Mouse (Mus musculus) kidney, postnatal 4 days (tissue): Measurements from ENCODE around the gene Gramd1b.

Experiments
- DNase-seq, 2 experiments: peaks; one replicate each; pipeline ENCODE4 v3.0.0; 2021; ENCODE audit warnings: mixed read lengths in 2 of 2

The Gramd1b gene

DNA sequence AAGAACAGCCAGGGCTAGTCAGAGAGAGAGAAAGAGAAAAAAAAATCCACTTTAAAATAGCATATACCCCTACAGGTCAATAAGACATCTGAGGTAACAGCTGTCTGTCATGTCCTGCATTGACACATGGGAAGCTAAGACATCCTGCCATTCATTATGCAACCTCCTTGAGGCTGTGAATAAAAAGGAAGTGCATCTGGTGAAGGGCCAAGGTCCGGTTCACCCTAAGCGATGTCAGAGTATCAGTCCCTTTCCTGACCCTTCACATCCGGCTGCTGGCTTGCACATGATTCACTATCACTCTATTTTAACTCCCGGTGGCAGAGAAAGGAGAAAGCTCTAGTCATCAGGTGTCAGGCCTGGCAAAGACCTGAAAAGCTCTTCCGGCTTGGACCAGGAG, 73.7 kb downstream of the Gramd1b start:
- DNase-seq, result no peak

DNA sequence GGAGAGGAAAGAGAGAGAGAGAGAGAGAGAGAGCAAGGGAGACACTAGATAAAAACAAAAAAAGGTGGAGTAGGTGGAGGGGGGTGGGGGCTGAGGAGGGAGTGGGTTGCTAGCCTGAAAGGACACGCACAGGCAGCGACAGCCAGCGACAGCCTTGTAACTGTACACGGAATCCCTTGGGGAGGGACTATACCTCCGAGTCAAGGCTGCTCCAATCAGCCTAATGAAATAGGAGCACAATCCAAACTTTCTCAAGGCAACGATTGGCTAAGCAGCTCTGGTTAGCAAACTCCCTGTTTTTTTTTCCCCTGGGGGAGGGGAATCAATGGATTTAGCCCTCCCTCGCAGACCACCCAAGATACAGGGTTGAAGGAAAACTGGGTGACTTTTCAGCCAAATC, 75.0 kb downstream of the Gramd1b start:
- peak; percentile 61 to 76 for DNase-seq

DNA sequence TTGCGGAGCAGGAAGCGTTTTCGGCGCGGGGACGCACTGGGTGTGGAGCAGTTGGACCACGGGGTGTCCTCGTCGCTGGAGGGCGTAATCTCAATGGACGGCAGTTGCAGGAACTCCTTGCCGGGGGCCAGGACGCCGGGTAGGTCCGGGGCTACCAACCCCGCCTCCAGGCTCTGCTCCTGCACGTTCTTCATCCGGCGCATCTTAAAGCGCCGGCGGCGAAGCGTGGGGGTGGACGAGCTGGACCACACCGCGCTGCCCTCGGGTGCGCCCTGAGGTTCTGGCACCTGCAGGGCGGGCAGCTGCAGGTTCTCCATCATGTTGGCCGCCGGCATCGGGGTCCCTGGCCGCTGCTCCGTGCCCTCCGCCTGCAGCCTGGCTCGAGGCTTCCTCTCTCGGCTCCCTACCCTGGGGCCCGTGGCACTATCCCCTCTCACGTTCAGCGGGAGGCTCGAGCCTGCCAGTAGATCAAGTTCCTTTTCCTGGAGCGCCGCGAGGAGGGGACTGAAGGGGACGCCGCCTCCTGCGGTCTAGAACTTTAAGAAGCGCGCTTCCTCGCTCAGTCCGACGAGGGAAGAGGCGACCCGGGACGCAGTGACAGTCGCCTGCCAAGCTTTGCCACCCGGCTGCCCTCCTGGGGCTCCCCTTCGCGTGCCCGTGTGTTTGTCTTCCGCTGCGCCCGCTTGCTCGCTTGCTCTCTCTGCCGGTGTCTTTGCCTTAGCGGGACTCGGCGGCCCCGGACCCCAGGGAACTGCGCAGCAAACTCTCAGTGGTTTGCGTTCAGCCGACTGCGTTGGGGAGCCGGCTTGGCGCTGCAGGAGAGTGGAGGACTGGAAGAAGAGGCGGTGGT, 75.6 kb downstream of the Gramd1b start:
- peak; percentile 68 to 78 for DNase-seq

DNA sequence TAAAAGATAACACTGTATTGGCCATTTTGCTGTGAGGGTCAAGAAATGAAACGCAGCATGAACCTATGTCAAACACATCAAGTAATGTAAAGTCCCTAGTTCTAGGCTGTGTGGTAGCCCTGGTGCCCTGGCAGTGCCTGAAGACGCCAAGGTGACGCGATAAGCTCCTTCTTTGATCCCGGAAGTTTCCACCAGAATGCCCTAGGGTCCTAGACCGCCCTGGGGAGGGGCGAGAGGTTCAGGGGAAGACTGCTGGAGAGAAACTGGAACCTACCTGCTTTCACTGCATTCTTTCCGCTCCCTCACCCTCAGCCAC, 76.2 kb downstream of the Gramd1b start:
- no peak for DNase-seq

DNA sequence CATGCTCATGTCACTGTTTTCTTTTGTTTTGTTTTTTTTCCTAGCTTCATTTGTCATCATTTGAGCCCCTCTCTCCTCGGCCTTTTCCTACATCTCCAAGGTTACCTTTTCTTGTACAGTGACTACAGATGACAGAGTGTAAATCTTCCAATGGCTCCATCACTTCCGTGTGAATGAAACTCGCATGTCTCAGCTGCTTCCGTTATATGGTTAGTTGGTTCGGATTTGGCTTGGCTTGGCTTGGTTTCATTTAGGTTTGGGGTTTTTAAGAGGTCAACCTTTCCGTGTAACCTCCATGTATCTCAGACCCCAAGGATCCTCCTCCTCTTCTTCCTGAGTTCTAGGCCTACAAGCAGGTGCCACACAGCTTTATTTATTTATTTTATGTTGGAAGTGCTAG, 77.3 kb downstream of the Gramd1b start:
- DNase-seq, result no peak

DNA sequence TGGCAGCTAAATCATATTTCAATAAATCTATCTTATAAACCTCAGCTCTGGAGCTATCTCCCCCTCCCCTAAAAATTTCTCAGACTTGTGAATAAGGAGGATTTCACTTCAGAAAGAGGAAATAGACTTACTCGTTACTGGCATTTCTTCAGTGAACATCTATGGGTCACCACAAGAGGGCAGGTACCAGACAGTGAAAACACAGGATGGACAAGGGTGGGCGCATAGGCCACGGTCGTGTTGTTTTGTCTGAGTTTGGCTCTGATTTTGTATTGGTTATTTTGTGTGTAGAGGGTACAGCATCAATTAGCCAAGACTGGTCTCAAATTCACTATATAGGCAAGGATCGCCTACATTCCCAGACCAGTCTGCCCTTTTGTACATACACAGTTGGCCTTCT, 79.0 kb downstream of the Gramd1b start:
- no peak for DNase-seq

DNA sequence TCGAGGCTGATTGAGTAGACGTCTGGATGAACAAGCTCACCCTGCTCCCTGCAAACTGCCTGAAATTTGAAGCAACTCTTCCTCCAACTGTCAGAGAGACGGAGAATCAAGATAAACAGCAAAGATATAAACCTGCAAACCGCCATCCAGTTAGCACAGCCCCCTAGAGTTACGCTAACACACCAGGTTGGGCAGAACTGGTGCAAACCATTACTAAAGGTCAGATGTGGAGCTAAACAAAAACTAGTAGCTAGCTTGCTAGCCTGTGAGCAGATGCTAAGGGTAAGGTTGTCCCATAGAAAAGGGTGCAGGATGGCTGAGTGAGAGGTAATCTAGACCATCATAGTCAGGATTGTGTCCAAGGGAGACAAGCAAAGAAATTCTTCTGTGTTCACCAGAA, 80.4 kb downstream of the Gramd1b start:
- no peak for DNase-seq

DNA sequence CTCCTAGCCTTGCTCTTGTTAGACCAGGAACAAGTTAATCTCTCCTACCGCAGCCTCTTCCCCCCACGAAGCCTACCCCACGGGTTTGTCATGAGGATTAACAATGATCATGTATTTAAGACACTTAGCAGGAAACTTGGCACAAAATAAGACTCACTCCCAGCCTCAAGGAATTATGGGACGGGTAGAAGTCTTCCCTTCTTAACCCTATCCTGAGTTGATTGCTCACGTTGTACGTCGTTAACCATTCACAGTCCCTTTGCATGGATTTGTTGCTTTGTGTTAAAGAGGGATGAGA, 80.8 kb downstream of the Gramd1b start:
- DNase-seq, result no peak

DNA sequence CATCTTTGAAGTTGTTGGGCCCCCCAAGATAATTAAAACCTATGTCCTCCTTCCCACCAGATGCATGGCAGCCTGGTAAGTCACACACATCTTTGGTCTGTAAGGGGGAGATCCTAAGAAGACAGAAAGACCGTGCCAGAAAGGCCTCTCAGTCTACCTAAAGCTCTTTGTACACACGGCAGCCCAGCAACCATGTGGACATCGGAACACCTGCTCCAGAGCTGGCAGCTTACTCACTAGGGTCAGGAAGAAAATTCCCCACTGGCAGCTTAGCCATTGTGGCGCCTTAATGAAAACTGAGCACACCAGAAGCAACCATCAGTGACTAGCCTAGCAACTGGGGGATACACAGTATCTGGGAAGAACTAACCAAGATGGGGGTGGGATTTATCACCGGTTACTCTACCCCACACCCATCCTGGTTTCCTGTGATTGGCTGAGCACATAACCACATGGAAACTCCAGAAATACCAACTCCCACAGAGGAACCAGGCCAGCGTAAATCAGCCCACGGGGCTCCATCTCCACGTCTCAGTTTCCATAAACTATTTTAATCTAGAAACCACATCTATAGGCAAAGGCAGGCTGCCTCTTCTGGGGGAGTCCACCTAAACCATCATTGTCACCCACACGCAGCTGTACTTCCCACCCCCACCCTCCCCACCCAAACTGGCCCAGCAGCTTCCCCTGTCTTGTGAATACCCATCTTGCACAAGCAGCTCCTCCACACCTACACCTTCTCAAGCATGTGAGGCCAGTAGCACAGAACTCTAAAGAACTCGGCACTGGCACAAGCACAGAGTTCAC, 81.4 kb downstream of the Gramd1b start:
- no peak for DNase-seq

DNA sequence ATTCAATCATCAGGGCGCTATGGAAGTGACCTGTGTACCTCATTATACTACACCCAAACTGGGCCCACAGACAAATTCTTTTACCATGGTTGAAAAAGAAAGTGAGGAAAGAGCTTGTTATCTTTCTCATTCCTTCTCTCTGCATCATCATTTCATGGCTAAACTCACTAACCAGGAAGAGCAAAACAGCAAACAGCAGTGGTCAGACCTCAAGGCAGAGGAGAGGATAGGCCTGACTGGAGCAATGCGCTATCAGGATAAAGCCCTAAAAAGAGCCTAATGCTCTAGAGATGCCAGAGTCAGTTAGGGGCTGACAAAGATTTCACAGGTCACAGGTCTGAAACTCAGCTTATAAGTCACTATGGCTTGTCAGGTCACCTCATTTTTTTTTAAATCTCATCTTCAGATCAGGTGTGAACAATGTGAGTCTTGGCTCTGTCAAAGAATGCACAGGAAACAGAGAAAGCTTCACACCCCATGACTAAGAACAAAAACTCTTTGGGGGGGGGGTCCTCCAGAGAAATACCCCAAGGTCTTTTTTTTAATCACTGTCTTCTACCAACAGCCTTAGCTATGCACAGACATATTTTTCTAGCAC, 82.4 kb downstream of the Gramd1b start:
- DNase-seq, result no peak

DNA sequence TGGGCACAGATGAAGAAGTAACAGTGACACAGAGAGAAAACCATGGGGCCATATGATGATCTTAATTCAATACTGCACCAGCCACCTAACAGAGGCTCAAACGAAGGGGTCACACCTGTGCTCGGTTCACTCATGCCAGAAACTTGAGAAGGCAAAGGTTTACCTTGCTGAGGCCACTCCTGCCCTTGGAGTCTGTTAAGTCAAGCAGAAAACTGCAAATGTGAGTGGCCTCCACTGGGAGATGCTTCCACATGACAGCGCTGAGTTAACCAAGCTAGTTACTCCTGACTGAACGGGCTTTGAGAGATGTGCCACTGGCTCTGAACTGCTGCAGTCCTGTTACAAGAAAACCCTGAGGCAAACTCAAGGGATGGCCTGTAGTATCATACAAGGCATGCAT, 83.9 kb downstream of the Gramd1b start:
- peak in 1 of 2 experiments; percentile 40 for DNase-seq

DNA sequence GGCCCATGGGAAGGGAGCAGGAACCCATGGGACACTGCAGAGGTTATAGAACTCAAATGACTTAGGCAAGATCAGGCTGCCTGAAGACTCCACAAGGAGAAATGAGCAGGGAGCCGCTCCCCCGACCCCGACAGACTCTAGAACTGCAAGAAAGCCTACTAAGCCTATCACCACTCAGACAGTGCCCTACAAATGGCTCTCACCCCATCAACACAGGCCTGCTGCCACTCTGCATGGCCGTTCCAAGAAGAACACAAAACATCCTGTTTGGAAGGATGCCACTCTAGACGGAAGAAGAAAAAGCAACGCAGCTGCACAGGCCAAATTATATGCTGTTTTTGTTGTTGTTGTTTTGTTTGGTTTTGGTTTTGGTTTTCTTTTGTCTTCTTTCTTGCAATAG, 86.2 kb downstream of the Gramd1b start:
- DNase-seq, result no peak

DNA sequence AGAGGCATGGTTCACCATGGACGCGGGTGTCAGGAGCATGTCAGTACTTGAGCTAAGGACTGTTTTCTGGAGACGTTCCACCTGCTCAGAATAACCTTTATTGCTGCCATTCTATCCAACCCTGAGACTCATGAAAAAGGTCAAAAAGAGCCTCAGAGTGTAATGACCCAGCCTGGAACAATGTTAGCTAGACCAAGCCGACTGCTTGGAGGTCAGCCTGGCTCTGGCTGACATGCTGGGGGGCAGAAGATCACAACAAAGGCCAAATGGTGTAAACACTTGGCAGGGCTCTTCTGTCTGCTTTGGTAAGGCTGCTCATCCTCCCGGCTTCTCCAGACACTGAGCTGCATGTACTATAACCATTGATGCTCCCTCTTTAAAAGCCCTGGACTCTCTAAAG, 88.4 kb downstream of the Gramd1b start:
- no peak for DNase-seq

DNA sequence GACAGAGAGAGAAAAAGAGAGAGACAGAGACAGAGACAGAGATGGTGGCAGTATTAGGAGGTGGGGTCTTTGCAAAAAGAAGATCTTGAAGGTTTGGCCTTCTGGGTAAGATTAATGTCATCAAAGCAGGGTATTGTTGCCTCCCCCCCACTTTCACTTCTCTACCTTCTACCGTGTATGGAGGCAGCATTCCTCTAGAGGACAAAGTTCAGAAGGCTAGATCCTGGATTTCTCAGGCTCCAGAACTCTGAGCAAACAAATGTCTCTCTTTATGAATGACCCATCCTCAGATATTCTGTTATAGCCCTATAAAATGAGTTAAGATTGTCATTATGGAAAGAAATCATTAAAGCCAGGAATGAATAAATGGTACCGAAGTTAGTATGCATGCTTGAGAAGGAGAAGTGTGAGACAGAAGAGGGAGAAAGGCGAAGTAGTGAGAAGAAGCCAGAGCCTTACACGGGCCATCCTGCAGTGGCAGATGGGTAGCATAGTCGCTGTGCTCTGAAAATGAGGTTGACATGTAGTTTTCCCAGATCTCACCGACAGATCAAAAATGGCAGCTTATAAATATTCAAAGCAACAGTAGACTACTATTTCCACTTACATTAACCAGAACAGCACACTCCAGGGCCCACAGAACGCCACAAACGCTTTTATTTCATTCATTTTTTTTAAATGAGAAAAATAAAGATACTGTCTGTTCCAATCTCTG, 91.1 kb downstream of the Gramd1b start:
- DNase-seq, result no peak

DNA sequence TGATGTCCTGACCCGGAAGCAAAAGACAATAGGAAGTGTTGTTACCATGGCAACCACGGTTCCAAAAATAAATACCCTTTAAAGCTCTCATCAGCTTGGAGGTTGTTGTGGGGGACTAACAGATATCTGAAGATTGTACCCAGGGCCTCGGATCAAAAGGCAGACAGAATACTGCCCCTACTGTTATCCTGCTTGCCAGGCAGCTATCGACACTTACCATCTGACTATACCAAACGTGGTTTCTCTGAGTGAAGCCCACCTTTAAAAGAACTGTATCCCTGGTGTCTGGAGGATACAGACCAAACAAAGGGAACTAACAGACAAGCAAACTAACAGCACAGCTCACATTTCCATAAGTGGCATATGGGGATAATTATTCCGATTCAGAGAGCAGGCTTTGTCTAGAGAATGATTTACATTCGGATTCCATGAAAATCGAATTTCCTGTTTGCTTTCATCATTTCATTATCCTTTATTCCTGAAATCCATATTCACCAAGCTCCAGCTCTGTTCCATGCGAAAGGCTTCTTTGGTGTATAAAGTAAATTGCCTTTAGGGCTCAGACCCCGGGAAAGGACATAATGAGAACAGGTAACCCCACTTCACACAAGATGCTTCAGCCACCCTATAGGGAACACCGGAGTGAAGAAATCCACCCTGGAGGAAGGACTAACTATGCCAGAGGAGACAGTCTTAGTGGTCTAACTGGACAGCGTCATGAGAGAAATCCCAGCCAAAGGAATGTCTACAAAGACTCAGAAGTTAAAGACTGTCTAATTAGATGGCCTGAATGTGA, 92.3 kb downstream of the Gramd1b start:
- no peak for DNase-seq

DNA sequence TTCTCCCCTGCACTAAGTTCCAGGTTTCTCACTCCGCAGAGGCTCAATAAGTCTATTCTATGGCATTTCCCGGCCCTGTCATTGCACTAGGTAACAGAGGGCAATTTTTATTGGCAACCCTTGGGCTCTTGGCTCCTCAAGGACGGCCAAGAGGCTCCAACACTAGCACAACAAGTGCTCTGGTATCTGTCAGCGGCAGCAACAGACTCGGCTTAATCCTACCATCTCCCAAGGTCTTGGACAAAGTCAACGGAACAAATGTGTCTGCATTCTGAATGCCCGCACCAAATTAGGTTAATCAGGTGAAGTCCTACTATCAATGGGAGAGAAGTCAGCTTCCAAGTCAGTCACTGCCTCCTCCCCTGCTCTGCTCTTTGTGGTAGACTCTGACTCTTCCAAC, 93.3 kb downstream of the Gramd1b start:
- no peak for DNase-seq

DNA sequence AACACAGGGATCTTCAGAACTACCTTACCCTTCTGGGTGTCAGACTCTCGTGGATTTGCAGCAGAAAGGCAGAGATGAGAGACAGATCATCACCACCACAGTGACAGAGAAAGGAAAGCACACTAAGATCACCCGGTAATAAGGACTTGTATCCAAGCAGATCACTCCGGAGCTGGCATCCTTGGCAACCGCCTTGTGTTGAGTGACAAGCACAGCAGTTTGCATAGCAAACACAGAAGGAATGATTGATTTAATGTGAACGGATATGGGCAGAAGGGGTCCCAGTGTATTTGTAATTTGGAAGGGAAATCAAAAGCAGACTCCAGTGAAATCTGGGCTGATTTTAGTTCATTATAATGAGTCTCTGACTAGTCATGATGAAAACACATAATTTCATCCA, 97.9 kb downstream of the Gramd1b start:
- DNase-seq, result no peak

DNA sequence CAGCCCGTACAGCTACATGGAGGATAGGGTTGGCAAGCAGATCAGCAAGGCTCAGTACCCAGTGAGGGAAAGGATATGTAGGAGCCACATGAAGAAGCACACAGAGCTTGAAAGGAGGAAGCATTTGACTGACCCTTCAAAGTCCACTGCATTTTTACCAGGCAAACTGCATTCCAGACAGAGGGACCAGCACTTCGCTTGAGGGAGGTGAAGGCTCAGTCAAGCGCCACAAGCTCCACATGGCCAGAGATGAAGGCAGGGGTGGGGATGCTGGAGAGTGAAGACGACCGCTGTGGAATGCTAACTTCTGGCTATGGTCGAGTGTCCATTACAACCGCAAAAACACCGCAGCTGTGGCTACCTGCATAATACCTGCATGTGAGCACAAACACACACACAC, 100.2 kb downstream of the Gramd1b start:
- peak; percentile 29 to 58 for DNase-seq

DNA sequence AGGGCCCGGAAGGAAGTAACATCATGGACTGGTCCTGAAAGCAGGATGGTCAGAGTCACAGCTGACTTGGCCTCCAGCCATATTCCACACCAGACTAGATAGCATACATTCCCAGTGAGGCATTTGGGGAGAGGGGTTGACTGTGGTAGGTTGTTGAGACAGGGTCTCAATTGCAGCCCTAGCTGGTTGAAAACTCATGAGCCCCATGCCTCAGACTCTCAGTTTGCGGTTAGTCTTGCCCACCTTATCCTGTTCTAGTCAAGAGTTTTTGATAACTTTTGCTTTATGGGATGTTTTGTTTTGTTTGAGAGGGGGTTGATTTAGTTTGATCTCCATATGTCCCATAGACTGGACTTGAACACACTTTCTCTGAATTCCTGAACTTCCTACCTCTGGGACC, 103.5 kb downstream of the Gramd1b start:
- no peak for DNase-seq

DNA sequence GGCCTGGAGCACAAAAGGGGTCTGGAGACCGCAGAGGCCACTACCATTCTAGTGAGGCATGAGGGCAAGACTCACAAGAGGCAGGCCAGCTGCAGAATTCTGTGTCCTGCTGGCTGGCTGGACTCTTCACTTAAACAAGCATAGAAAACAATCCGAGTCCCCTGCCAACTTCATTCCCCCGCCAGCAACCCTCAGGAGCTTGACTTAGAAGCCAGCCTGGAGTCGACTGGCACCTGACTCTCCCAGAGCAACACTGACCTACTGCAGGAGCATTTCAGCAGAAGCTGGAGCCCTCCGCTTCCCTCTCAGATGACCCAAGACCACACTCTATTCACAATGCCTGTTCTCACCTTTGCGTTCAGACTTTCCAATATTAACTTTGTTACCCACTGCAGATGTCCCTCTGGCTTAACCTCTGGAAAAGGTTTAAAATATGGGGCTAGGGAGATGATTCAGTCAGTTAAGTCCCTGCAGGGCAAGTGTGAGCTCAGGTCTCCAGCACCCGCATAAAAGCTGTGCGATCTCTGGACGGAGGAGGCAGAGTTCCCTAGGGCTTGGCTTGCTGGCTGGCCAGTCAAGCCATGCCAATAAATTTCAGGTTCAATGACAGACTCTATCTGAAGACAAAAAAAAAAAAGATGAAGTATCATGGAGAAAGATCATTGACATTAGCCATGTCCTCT, 104.8 kb downstream of the Gramd1b start:
- no peak for DNase-seq

DNA sequence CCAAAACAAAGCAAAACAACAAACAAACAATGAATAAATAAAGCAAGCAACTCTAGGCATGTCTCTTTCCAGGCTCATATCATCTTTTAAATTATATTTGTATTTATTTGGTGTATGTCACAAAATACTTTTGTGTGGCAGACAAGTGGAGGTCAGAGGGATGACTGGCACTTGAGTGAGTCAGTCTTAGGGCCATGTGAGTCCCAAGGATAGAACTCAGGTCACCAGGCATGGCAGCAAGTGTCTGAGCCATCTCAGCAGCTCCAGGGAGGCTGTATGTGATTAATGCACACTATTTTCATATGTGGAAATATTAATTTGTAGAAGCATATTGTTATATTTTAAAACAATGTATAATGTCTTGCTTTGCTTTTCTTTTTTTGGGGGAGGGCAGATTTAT, 106.3 kb downstream of the Gramd1b start:
- no peak for DNase-seq

DNA sequence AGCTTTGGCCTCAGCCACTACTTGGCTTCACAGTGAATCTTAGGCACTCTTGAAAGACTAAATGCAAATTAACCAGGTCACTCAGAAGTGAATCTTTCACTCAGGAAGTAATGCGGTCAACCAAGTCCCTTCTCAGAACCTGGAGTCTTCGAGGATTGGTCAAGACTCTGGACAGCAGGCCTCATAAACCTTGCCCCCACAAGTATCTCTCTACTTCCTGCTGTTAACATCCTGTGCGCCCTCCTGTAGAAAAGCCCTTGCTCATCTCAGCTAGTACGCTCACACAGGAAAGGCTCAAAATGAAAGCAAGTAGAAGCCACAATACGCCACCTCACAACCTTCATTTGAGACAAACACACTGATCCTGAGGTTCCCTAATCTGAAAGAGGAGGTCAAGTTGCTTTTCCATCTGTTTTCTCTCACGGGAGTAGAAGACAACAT, 107.7 kb downstream of the Gramd1b start:
- no peak for DNase-seq
